Mouse (Mus musculus) hindbrain, embryonic 16.5 days (tissue): ENCODE measurements around the gene Masp1. TPM values are rescaled to one million over a fixed set of nuclear protein-coding genes. Genes with fewer than 3 reads are reported as not detected.

Experiments used
- ATAC-seq: fragments of 200-750 bp; cut with Nextera tagmentation; 2 replicates; pipeline ENCODE4 v1.8.0; 2017; ENCODE audit warnings: moderate TSS enrichment, moderate library complexity
- H3K27ac ChIP-seq: fragments of 300-500 bp; sonication (generic); 2 replicates; pipeline ENCODE4 v1.5.1; 2014; ENCODE audit warnings: low read depth, mild to moderate bottlenecking, control low read depth, low read length, moderate library complexity
- H3K27me3 ChIP-seq: fragments of 300-500 bp; sonication (generic); replicated peaks from 2 replicates; pipeline ENCODE4 v1.6.1; 2014; ENCODE audit warnings: low read length; ENCODE audit not compliant: control insufficient read depth, insufficient read depth
- H3K36me3 ChIP-seq: fragments of 300-500 bp; sonication (generic); 2 replicates; pipeline ENCODE4 v1.6.1; 2014; ENCODE audit warnings: mild to moderate bottlenecking, low read length, moderate library complexity, mixed read lengths; ENCODE audit not compliant: control insufficient read depth, insufficient read depth
- H3K4me1 ChIP-seq: fragments of 300-500 bp; sonication (generic); 2 replicates; pipeline ENCODE4 v1.6.1; 2014; ENCODE audit warnings: low read depth, low read length; ENCODE audit not compliant: control insufficient read depth, insufficient read depth
- H3K4me2 ChIP-seq: fragments of 300-500 bp; sonication (generic); 2 replicates; pipeline ENCODE4 v1.6.1; 2014; ENCODE audit warnings: mild to moderate bottlenecking, low read length, control low read depth, moderate library complexity
- H3K4me3 ChIP-seq: fragments of 300-500 bp; sonication (generic); 2 replicates; pipeline ENCODE4 v1.5.1; 2014; ENCODE audit warnings: mild to moderate bottlenecking, low read length, control low read depth, moderate library complexity
- H3K9ac ChIP-seq: fragments of 300-500 bp; sonication (generic); 2 replicates; pipeline ENCODE4 v1.6.1; 2014; ENCODE audit warnings: low read depth, mild to moderate bottlenecking, control low read depth, low read length, moderate library complexity
- H3K9me3 ChIP-seq: fragments of 300-500 bp; sonication (generic); 2 replicates; pipeline ENCODE4 v1.6.1; 2014; ENCODE audit warnings: mild to moderate bottlenecking, low read length, moderate library complexity; ENCODE audit not compliant: control insufficient read depth
- WGBS: fragments of 180-500 bp; shearing (Covaris S2); extraction: QIAGEN DNeasy Blood & Tissue Kit; methylation state at CpG from one replicate; pipeline ENCODE4 v1.1.7; 2014; 5-methylcytosine and 5-hydroxymethylcytosine counted together
- polyA plus RNA-seq: library from polyadenylated mRNA; unstranded; fragments of >200 nt; fragmentation: Nextera tagmentation; extraction: Ambion mirVana; gene quantifications from 2 replicates; pipeline ENCODE4 v1.2.1, GENCODE M21; 2015

Gene Masp1
- polyA plus RNA-seq, 1 experiment from 2014 or later = 29.9 TPM

- no peak for ATAC-seq
- Histone ChIP-seq H3K9ac (no peak overlapping the region), H3K36me3 (no peaks in the 10 kb centered on the region), H3K9me3 (no peaks in the 10 kb centered on the region), H3K27ac (no peak overlapping the region), H3K4me2 (no peak overlapping the region), H3K27me3 (no peaks in the 10 kb centered on the region), H3K4me1 (peaks cover 7% of the 10 kb centered on the region), H3K4me3 (no peak overlapping the region)
- 95% methylated on average over 2 of the region's 2 CpGs for WGBS
These were observed 19.3 kb downstream of the Masp1 start for GRCm38 (mm10) chr16:23501288-23501687.

GRCm38 (mm10) chr16:23500558-23500957 is 20.1 kb downstream of the Masp1 start:
- no peak overlapping the region for H3K9ac ChIP-seq
- WGBS = 82% methylated on average over 5 of the region's 5 CpGs
- no peak overlapping the region for H3K27ac ChIP-seq
- H3K36me3 ChIP-seq = no peaks in the 10 kb centered on the region
- ATAC-seq = no peak
- no peak overlapping the region for H3K4me3 ChIP-seq
- H3K27me3 ChIP-seq = no peaks in the 10 kb centered on the region
- H3K9me3 ChIP-seq = no peaks in the 10 kb centered on the region
- H3K4me2 ChIP-seq = no peak overlapping the region
- peaks cover 4% of the 10 kb centered on the region for H3K4me1 ChIP-seq

GRCm38 (mm10) chr16:23498691-23499131 is 21.9 kb downstream of the Masp1 start:
- no peak for ATAC-seq
- Histone ChIP-seq H3K4me3 (no peak overlapping the region), H3K4me2 (no peak overlapping the region), H3K9me3 (no peaks in the 10 kb centered on the region), H3K27ac (no peak overlapping the region), H3K9ac (no peak overlapping the region), H3K4me1 (no peaks in the 10 kb centered on the region; the same call in 1 of the 2 replicates), H3K36me3 (no peaks in the 10 kb centered on the region), H3K27me3 (no peaks in the 10 kb centered on the region)
- 73% methylated on average over 7 of the region's 7 CpGs for WGBS

- Histone ChIP-seq H3K4me1 (no peaks in the 10 kb centered on the region), H3K36me3 (no peaks in the 10 kb centered on the region), H3K4me2 (no peak overlapping the region), H3K27me3 (no peaks in the 10 kb centered on the region), H3K27ac (no peak overlapping the region), H3K4me3 (no peak overlapping the region), H3K9me3 (no peaks in the 10 kb centered on the region), H3K9ac (no peak overlapping the region)
- ATAC-seq = no peak
- 70% methylated on average over 1 of the region's 1 CpGs for WGBS
These were observed 22.7 kb downstream of the Masp1 start for GRCm38 (mm10) chr16:23497881-23498280.

- Histone ChIP-seq H3K4me3 (no peak overlapping the region), H3K27me3 (no peaks in the 10 kb centered on the region), H3K9me3 (no peaks in the 10 kb centered on the region), H3K27ac (no peak overlapping the region), H3K4me1 (no peaks in the 10 kb centered on the region), H3K9ac (no peak overlapping the region), H3K4me2 (no peak overlapping the region), H3K36me3 (no peaks in the 10 kb centered on the region)
- WGBS = 11% methylated on average over 3 of the region's 3 CpGs
- no peak for ATAC-seq
These were observed 23.2 kb downstream of the Masp1 start for GRCm38 (mm10) chr16:23497440-23497839.

GRCm38 (mm10) chr16:23496245-23496924 is 24.2 kb downstream of the Masp1 start:
- no peak for ATAC-seq
- H3K36me3 ChIP-seq = no peaks in the 10 kb centered on the region
- H3K9me3 ChIP-seq = no peaks in the 10 kb centered on the region
- 61% methylated on average over 8 of the region's 8 CpGs for WGBS
- H3K27me3 ChIP-seq = no peaks in the 10 kb centered on the region
- no peak overlapping the region for H3K4me2 ChIP-seq
- H3K4me3 ChIP-seq = no peak overlapping the region
- H3K27ac ChIP-seq = no peak overlapping the region
- H3K9ac ChIP-seq = no peak overlapping the region
- H3K4me1 ChIP-seq = no peaks in the 10 kb centered on the region

GRCm38 (mm10) chr16:23492783-23493182 is 27.8 kb downstream of the Masp1 start:
- Histone ChIP-seq H3K9ac (no peak overlapping the region), H3K27me3 (no peaks in the 10 kb centered on the region), H3K27ac (no peak overlapping the region), H3K9me3 (no peaks in the 10 kb centered on the region), H3K36me3 (no peaks in the 10 kb centered on the region; the same call in 1 of the 2 replicates), H3K4me2 (no peak overlapping the region), H3K4me3 (no peak overlapping the region), H3K4me1 (no peaks in the 10 kb centered on the region)
- 86% methylated on average over 4 of the region's 4 CpGs for WGBS
- ATAC-seq = no peak

GRCm38 (mm10) chr16:23483292-23483691 is 37.3 kb downstream of the Masp1 start:
- WGBS = 84% methylated on average over 10 of the region's 10 CpGs
- H3K4me3 ChIP-seq = no peak overlapping the region
- H3K27me3 ChIP-seq = no peaks in the 10 kb centered on the region
- no peak for ATAC-seq
- H3K4me2 ChIP-seq = no peak overlapping the region
- H3K27ac ChIP-seq = no peak overlapping the region
- H3K4me1 ChIP-seq = no peaks in the 10 kb centered on the region
- no peaks in the 10 kb centered on the region for H3K9me3 ChIP-seq
- no peaks in the 10 kb centered on the region; the same call in 1 of the 2 replicates for H3K36me3 ChIP-seq
- no peak overlapping the region for H3K9ac ChIP-seq

- H3K4me3 ChIP-seq = no peak overlapping the region
- no peak overlapping the region for H3K27ac ChIP-seq
- no peaks in the 10 kb centered on the region for H3K4me1 ChIP-seq
- H3K9me3 ChIP-seq = no peaks in the 10 kb centered on the region
- ATAC-seq = no peak
- no peaks in the 10 kb centered on the region; the same call in 1 of the 2 replicates for H3K36me3 ChIP-seq
- 92% methylated on average over 12 of the region's 12 CpGs for WGBS
- no peaks in the 10 kb centered on the region for H3K27me3 ChIP-seq
- H3K9ac ChIP-seq = no peak overlapping the region
- no peak overlapping the region for H3K4me2 ChIP-seq
These were observed 37.8 kb downstream of the Masp1 start for GRCm38 (mm10) chr16:23482846-23483245.
